Mouse (Mus musculus) embryonic facial prominence, embryonic 12.5 days (tissue): ENCODE data around the gene Ksr2. TPM values are rescaled to one million over a fixed set of nuclear protein-coding genes. Genes with fewer than 3 reads are reported as not detected.

Experiments
- ATAC-seq: fragments of 200-750 bp; cut with Nextera tagmentation; 2 replicates; pipeline ENCODE4 v1.8.0; 2017; ENCODE audit not compliant: insufficient number of reproducible peaks, insufficient read depth, low FRiP score, low TSS enrichment
- H3K27ac ChIP-seq: fragments of 300-500 bp; sonication (generic); 2 replicates; pipeline ENCODE4 v1.5.1; 2016; ENCODE audit warnings: mild to moderate bottlenecking
- H3K27me3 ChIP-seq: fragments of 300-500 bp; sonication (generic); 2 replicates; pipeline ENCODE4 v1.6.1; 2016; ENCODE audit warnings: mild to moderate bottlenecking, moderate library complexity
- H3K36me3 ChIP-seq: fragments of 300-500 bp; sonication (generic); 2 replicates; pipeline ENCODE4 v1.6.1; 2016; ENCODE audit warnings: mild to moderate bottlenecking
- H3K4me1 ChIP-seq: fragments of 300-500 bp; sonication (generic); 2 replicates; pipeline ENCODE4 v1.6.1; 2016
- H3K4me2 ChIP-seq: fragments of 300-500 bp; sonication (generic); replicated peaks from 2 replicates; pipeline ENCODE4 v1.6.1; 2016; ENCODE audit warnings: mild to moderate bottlenecking, moderate library complexity
- H3K4me3 ChIP-seq: fragments of 300-500 bp; sonication (generic); 2 replicates; pipeline ENCODE4 v1.5.1; 2016; ENCODE audit warnings: mild to moderate bottlenecking
- H3K9ac ChIP-seq: fragments of 300-500 bp; sonication (generic); 2 replicates; pipeline ENCODE4 v1.6.1; 2016; ENCODE audit warnings: mild to moderate bottlenecking, moderate library complexity
- H3K9me3 ChIP-seq: fragments of 300-500 bp; sonication (generic); 2 replicates; pipeline ENCODE4 v1.6.1; 2016; ENCODE audit warnings: mild to moderate bottlenecking, moderate library complexity
- WGBS: fragments of 180-500 bp; shearing (Covaris S2); methylation state at CpG from one replicate; pipeline ENCODE4 v1.1.7; 2016; 5-methylcytosine and 5-hydroxymethylcytosine counted together
- polyA plus RNA-seq: library from polyadenylated mRNA; unstranded; fragments of >200 nt; fragmentation: Nextera tagmentation; extraction: Ambion mirVana; gene quantifications from 2 replicates; pipeline ENCODE4 v1.2.1, GENCODE M21; 2016

The Ksr2 gene
- polyA plus RNA-seq, 1 experiment from 2014 or later, result 0.68 TPM

DNA sequence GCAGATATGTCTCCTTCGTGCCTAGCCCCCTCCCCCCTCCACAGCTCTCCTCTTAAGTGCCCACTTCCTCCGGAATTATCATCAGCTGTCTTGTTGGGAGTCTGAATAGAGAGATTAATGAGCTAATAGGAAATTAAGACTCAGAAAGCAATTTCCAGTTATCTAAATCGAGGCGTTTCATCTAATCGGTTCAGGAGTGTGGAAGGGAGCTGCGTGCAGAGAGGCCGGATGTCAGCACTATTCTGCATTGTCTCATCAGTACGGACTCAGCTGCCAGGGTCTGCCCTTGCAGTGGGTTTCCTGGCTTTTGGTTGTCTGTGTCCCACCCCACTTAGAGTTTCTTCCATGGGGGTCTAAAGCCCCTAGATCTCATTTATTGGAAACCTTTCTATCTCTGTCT is 262.0 kb downstream of the Ksr2 start:
- WGBS, result 85% methylated on average over 8 of the region's 8 CpGs

DNA sequence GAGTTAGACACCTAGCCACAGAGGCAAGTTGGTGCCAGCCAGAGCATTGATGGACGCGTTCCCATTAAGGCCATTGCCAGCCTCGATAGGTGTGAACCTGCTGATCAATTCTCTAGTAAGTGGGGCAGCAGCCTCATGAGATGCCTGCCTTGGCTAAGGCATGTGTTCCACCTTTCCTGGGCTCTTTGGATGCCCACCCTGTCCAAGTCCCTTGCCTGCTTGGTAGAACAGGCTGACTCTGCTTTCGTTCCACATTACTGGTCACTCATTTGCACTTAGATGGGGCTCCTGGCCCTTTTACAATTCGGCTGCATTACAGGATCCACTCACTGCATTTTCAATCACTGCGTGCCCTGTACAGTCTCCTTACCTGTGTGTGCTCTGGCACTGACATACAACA is 263.4 kb downstream of the Ksr2 start:
- H3K4me3 ChIP-seq, result no peak overlapping the region
- no peak overlapping the region for H3K27ac ChIP-seq
- ATAC-seq, result no peak
- H3K27me3 ChIP-seq, result no peaks in the 10 kb centered on the region
- H3K4me1 ChIP-seq, result no peaks in the 10 kb centered on the region
- no peak overlapping the region for H3K9ac ChIP-seq
- no peaks in the 10 kb centered on the region for H3K9me3 ChIP-seq
- no peaks in the 10 kb centered on the region for H3K36me3 ChIP-seq
- no peak overlapping the region for H3K4me2 ChIP-seq
- WGBS, result 94% methylated on average over 6 of the region's 6 CpGs

More for the DNA sequence above, 262.0 kb downstream of the Ksr2 start:
- Histone ChIP-seq H3K27me3 (no peaks in the 10 kb centered on the region), H3K27ac (no peak overlapping the region), H3K4me3 (no peak overlapping the region), H3K4me1 (no peaks in the 10 kb centered on the region), H3K9me3 (no peaks in the 10 kb centered on the region), H3K4me2 (no peak overlapping the region), H3K9ac (no peak overlapping the region), H3K36me3 (no peaks in the 10 kb centered on the region)
- ATAC-seq, result no peak

DNA sequence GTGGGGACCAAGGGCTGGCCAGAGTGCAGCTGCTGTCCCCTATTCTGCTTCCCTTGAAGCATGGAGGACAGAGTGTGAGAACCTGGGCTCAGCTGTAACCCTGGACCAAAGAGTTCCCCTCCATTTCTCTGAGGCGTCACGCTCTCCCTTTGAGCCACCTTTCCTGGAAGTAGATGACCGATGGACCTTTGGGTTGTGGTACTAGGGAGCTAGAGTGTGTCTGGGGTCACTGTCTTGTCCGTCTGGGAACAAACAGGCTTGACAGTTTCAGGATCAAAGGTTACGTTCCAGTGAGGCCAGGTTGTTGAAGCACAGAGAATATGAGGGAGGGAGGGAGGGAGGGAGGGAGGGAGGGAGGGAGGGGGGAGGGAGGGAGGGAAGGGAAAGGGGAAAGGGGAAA is 264.6 kb downstream of the Ksr2 start:
- no peak overlapping the region for H3K4me2 ChIP-seq
- no peaks in the 10 kb centered on the region for H3K9me3 ChIP-seq
- no peaks in the 10 kb centered on the region for H3K27me3 ChIP-seq
- no peaks in the 10 kb centered on the region for H3K4me1 ChIP-seq
- no peak overlapping the region for H3K27ac ChIP-seq
- H3K36me3 ChIP-seq, result no peaks in the 10 kb centered on the region
- ATAC-seq, result no peak
- H3K4me3 ChIP-seq, result no peak overlapping the region
- no peak overlapping the region for H3K9ac ChIP-seq
- WGBS, result 61% methylated on average over 5 of the region's 5 CpGs

DNA sequence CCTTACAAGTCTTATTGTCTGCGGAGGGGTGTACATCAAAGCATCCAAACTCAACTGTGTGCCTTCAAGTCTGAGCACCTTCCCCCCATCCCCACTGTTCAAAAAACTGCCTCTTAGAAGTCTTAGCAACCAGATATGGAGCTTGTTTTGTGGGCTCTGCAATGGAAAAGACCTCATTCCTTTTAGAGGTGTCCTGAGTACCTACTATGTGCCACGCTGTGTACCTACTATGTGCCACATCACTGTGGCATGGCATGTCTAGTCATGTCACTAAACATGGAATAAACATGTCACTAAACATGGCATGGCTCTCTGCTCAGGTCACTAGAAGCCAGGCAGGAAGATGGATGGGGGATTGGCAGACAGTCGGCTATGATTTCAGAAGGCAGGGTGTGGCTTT is 268.4 kb downstream of the Ksr2 start:
- H3K4me1 ChIP-seq, result no peaks in the 10 kb centered on the region
- 90% methylated on average over 3 of the region's 3 CpGs for WGBS
- no peaks in the 10 kb centered on the region for H3K36me3 ChIP-seq
- H3K4me3 ChIP-seq, result no peak overlapping the region
- no peaks in the 10 kb centered on the region for H3K27me3 ChIP-seq
- no peak overlapping the region for H3K4me2 ChIP-seq
- H3K27ac ChIP-seq, result no peak overlapping the region
- H3K9ac ChIP-seq, result no peak overlapping the region
- H3K9me3 ChIP-seq, result no peaks in the 10 kb centered on the region
- no peak for ATAC-seq

DNA sequence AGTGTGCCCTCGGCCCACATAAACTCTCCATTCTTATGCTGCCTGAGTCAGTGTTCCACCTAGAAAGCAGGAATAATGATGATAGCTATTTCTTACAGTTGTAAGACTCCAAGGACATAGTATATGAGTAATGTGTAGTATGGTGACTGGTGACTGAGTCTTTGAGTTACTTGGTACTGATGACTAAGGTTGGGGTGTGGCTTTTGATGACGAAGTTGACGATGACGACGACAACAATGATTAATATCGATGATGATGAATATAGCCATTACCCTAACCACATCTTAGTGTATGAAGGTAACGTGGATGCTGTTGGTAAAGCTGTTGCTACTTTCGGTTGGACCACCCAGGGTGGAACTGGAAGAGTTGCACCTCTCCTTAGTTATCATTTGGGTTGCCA is 270.7 kb downstream of the Ksr2 start:
- H3K36me3 ChIP-seq, result no peaks in the 10 kb centered on the region
- no peak overlapping the region for H3K9ac ChIP-seq
- H3K4me3 ChIP-seq, result no peak overlapping the region
- H3K4me1 ChIP-seq, result peaks cover 12% of the 10 kb centered on the region
- H3K27ac ChIP-seq, result no peak overlapping the region
- WGBS, result 95% methylated on average over 8 of the region's 8 CpGs
- no peaks in the 10 kb centered on the region for H3K9me3 ChIP-seq
- no peak for ATAC-seq
- no peaks in the 10 kb centered on the region for H3K27me3 ChIP-seq
- no peak overlapping the region for H3K4me2 ChIP-seq

DNA sequence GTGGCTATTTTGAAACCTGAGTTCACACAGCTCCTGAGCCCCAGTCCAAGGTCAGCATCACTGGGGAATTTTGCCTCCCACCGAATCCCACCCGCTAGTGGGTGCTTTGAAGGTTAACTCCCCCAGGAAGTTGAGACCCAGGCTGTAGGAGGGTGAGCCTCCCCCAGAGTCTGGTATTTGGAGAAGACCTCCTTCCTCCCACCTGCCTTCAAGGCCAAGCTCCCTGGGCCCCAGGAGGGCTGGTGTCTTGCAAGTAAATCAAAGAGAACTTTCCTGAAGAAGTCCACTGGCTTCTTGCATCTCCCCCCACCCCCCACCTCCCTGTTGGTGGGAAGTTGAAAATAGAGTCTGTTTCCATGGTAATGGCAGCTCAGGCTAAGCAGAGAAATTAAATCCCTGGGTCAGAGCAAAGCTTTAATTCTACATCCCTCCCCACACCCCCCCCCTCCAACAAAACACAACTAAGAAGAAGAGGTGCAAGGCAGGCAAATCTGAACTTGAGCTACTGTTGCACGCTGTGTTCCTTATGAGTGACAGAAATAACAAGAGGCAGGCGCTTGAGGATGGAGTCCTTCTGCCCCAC is 274.1 kb downstream of the Ksr2 start:
- H3K9ac ChIP-seq, result no peak overlapping the region
- peaks cover 19% of the 10 kb centered on the region for H3K4me1 ChIP-seq
- 0 out of 2 replicates have a peak overlapping the region, but pooled peaks have one; percentile 23 for H3K27ac ChIP-seq
- H3K4me3 ChIP-seq, result no peak overlapping the region
- ATAC-seq, result no peak
- H3K9me3 ChIP-seq, result no peaks in the 10 kb centered on the region
- WGBS, result 19% methylated on average over 4 of the region's 4 CpGs
- H3K27me3 ChIP-seq, result no peaks in the 10 kb centered on the region
- no peak overlapping the region for H3K4me2 ChIP-seq
- H3K36me3 ChIP-seq, result no peaks in the 10 kb centered on the region

DNA sequence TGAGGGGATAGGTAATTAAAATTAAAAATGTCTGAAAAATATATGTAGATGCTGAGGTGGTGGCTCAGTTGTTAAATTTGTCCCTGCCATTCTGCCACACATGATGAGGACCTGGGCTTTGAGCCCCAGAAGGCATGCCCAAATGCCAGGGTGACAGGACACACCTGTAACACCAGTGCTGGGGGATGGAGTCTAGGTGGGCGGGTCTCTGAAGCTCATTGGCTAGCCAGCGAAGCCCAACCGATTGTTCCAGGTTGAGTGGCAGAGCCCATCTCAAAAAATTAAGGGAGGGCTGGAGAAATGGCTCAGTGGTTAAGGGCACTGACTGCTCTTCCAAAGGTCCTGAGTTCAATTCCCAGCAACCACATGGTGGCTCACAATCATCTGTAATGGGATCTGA is 274.9 kb downstream of the Ksr2 start:
- ATAC-seq, result no peak
- WGBS, result 34% methylated on average over 3 of the region's 3 CpGs
- Histone ChIP-seq H3K4me3 (no peak overlapping the region), H3K4me2 (no peak overlapping the region), H3K9me3 (no peaks in the 10 kb centered on the region), H3K27me3 (no peaks in the 10 kb centered on the region), H3K9ac (no peak overlapping the region), H3K36me3 (no peaks in the 10 kb centered on the region), H3K4me1 (peaks cover 19% of the 10 kb centered on the region), H3K27ac (no peak overlapping the region)

DNA sequence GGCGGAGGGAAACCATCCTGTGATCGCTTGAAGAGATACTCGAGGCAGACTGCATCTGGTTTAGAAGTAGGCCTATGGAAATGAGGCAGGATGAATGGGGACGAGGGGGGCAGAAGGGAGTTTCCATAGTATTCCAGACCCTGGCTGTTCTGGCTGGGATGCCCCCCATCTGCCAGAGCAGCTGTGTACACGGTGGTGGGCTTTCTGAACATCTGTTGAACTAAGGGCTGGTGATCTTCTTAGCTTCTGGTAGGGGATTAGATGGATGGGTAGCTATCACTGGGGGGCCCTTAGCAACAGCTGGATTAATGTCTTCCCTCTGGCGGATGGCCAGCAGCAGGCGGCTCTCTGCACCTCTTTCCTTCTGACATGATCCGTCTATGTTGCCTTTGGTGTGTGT is 276.0 kb downstream of the Ksr2 start:
- Histone ChIP-seq H3K4me1 (peaks cover 19% of the 10 kb centered on the region), H3K4me2 (no peak overlapping the region), H3K27ac (no peak overlapping the region), H3K36me3 (no peaks in the 10 kb centered on the region), H3K4me3 (no peak overlapping the region), H3K9me3 (no peaks in the 10 kb centered on the region), H3K27me3 (no peaks in the 10 kb centered on the region), H3K9ac (no peak overlapping the region)
- no peak for ATAC-seq
- 60% methylated on average over 8 of the region's 8 CpGs for WGBS

DNA sequence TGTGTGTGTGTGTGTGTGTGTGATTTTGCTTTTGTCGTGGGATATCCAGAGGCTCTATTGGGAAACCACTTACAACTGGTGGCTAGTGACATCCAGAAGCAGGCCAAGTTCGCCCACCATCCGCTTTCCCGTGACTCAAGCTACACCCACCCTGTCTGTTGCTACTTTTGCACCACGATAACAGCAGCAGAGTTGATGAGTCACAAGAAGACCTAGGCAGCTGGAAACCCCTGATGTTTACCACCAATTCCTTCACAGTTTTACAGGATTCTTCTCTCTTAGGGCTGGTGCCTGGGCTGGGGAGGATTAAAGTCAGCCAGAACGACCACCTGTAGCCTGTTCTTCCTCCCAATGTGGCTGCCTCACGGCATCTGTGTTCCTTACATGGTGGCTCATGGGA is 277.5 kb downstream of the Ksr2 start:
- H3K27ac ChIP-seq, result no peak overlapping the region
- no peaks in the 10 kb centered on the region for H3K9me3 ChIP-seq
- ATAC-seq, result no peak
- no peaks in the 10 kb centered on the region for H3K36me3 ChIP-seq
- no peak overlapping the region for H3K4me2 ChIP-seq
- peaks cover 19% of the 10 kb centered on the region for H3K4me1 ChIP-seq
- no peaks in the 10 kb centered on the region for H3K27me3 ChIP-seq
- no peak overlapping the region for H3K4me3 ChIP-seq
- H3K9ac ChIP-seq, result no peak overlapping the region
- WGBS, result 76% methylated on average over 7 of the region's 7 CpGs

DNA sequence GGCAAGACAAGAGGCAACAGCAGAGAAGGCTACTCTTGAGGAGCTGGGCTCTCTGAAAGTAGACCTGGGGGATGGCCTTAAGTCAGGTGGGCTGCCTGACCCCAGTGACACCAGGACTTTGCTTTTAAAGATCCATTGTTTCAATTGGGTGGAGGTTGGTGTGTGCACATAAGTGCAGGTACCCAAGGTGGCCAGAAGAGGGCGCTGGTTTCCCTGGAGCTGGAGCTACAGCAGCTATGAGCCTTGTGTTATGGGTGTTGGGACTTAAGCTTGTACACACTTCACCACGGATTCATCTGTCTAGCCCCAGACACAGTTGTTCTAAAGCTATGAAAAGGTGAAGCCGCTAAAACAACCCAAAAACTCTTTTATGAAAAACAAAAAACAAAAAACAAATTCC is 279.8 kb downstream of the Ksr2 start:
- Histone ChIP-seq H3K27ac (no peak overlapping the region), H3K9me3 (no peaks in the 10 kb centered on the region), H3K4me3 (no peak overlapping the region), H3K36me3 (no peaks in the 10 kb centered on the region), H3K4me1 (0 out of 2 replicates have a peak, but pooled peaks cover 7% of the 10 kb centered on the region), H3K27me3 (no peaks in the 10 kb centered on the region), H3K9ac (no peak overlapping the region), H3K4me2 (no peak overlapping the region)
- WGBS, result 66% methylated on average over 3 of the region's 3 CpGs
- ATAC-seq, result no peak

DNA sequence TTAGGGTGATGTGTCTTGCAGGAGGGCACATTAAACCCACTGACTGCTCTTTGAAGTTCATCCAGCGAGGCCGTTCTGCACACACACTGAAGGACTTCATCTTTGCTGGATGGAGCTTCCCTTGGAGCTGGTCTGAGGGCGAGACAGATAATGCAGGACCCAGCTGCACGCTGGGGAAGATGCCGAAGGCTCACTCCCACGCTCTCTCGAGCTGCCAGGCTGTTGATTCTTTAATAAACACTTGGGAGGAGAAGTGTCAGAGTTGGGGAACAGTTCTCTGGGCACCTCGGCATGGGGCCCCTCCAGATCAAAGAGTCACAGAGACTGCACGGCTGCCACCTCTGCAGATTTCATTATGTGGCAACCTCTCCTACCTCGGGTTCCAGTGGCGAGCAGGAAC is 280.8 kb downstream of the Ksr2 start:
- 77% methylated on average over 11 of the region's 11 CpGs for WGBS
- Histone ChIP-seq H3K36me3 (no peaks in the 10 kb centered on the region), H3K9ac (no peak overlapping the region), H3K4me1 (0 out of 2 replicates have a peak, but pooled peaks cover 5% of the 10 kb centered on the region), H3K4me2 (no peak overlapping the region), H3K4me3 (no peak overlapping the region), H3K27ac (no peak overlapping the region), H3K9me3 (no peaks in the 10 kb centered on the region), H3K27me3 (no peaks in the 10 kb centered on the region)
- no peak for ATAC-seq

DNA sequence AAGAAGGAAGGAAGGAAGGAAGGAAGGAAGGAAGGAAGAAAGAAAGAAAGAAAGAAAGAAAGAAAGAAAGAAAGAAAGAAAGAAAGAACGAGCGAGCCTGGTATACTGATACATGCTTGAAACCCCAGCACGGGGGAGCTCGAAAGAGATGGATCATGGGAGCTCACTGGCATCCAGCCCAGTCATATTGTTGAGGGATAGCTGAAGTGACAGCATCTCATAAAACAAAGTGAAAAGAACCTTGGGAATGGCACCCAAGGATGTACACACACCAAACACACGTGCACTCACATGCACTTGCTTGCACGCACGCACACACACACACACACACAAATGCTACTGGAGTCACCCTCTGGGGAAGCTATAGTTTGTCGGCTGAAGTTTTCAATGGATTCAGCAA is 282.6 kb downstream of the Ksr2 start:
- WGBS, result 90% methylated on average over 8 of the region's 8 CpGs
- Histone ChIP-seq H3K27me3 (no peaks in the 10 kb centered on the region), H3K27ac (no peak overlapping the region), H3K36me3 (no peaks in the 10 kb centered on the region), H3K4me2 (no peak overlapping the region), H3K4me3 (no peak overlapping the region), H3K9ac (no peak overlapping the region), H3K9me3 (no peaks in the 10 kb centered on the region), H3K4me1 (0 out of 2 replicates have a peak, but pooled peaks cover 5% of the 10 kb centered on the region)
- no peak for ATAC-seq

DNA sequence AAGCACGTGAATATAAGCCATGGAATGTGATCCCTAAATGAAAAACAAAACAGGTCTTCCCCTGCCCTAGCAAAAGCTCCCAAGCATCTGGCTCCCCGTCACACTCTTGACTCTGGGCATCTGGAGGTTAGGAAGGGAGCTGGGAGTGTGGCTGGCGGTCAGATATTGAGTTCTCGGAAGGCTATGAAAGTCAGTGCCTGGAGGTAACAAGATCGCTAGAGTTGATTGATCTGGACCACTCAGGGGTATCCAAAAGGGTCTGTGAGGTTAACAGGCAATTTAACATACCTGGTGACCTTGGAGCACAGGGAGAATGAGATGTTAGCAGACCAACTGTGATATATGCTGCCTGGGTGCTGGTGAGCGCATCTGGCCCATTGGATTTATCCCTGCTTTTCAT is 283.8 kb downstream of the Ksr2 start:
- 50% methylated on average over 6 of the region's 6 CpGs for WGBS
- H3K27ac ChIP-seq, result no peak overlapping the region
- H3K4me2 ChIP-seq, result no peak overlapping the region
- H3K27me3 ChIP-seq, result no peaks in the 10 kb centered on the region
- no peaks in the 10 kb centered on the region for H3K9me3 ChIP-seq
- no peaks in the 10 kb centered on the region for H3K4me1 ChIP-seq
- no peak for ATAC-seq
- H3K4me3 ChIP-seq, result no peak overlapping the region
- no peaks in the 10 kb centered on the region for H3K36me3 ChIP-seq
- H3K9ac ChIP-seq, result no peak overlapping the region
